Mouse (Mus musculus): ENCODE data around the gene Klhl25.
"Not testable (repeated sequence)": the region's sequence is repeated elsewhere in the genome, so short reads cannot be mapped to it uniquely, and the experiment has no call there.

The Klhl25 gene

GRCm38 (mm10) chr7:75845936-75846335 is 2.2 kb upstream of the Klhl25 start:
- no peak for DNase-seq (ENCODE audit: low spot score in 2 of 2)

GRCm38 (mm10) chr7:75846942-75847341 is 1.2 kb upstream of the Klhl25 start:
- DNase-seq (ENCODE audit: low spot score in 2 of 2), result no peak

- DNase-seq (ENCODE audit: low spot score in 2 of 2), result no peak
Observed at GRCm38 (mm10) chr7:75847489-75847888, 621 bp upstream of the Klhl25 start.

- DNase-seq (ENCODE audit: low spot score in 2 of 2), result no peak
Observed at GRCm38 (mm10) chr7:75848776-75849670, 913 bp downstream of the Klhl25 start.

GRCm38 (mm10) chr7:75850396-75850795 is 2.3 kb downstream of the Klhl25 start:
- DNase-seq (ENCODE audit: low spot score in 2 of 2), result not testable (repeated sequence)

GRCm38 (mm10) chr7:75851290-75851689 is 3.2 kb downstream of the Klhl25 start:
- no peak for DNase-seq (ENCODE audit: low spot score in 2 of 2)

- DNase-seq (ENCODE audit: low spot score in 2 of 2), result peak; percentile 64 to 79
Observed at GRCm38 (mm10) chr7:75852363-75852762, 4.3 kb downstream of the Klhl25 start.

- no peak for DNase-seq (ENCODE audit: low spot score in 2 of 2)
Observed at GRCm38 (mm10) chr7:75853171-75853830, 5.2 kb downstream of the Klhl25 start.

- DNase-seq (ENCODE audit: low spot score in 2 of 2), result no peak
Observed at GRCm38 (mm10) chr7:75854231-75854925, 6.3 kb downstream of the Klhl25 start.

GRCm38 (mm10) chr7:75855028-75855427 is 6.9 kb downstream of the Klhl25 start:
- no peak for DNase-seq (ENCODE audit: low spot score in 2 of 2)

GRCm38 (mm10) chr7:75856259-75856658 is 8.1 kb downstream of the Klhl25 start:
- no peak for DNase-seq (ENCODE audit: low spot score in 2 of 2)

GRCm38 (mm10) chr7:75859771-75860196 is 11.7 kb downstream of the Klhl25 start:
- DNase-seq (ENCODE audit: low spot score in 2 of 2), result no peak

- DNase-seq (ENCODE audit: low spot score in 2 of 2), result not testable (repeated sequence)
Observed at GRCm38 (mm10) chr7:75861638-75862426, 13.7 kb downstream of the Klhl25 start.

GRCm38 (mm10) chr7:75862427-75862781 is 14.3 kb downstream of the Klhl25 start:
- DNase-seq (ENCODE audit: low spot score in 2 of 2), result not testable (repeated sequence)

- DNase-seq (ENCODE audit: low spot score in 2 of 2), result not testable (repeated sequence)
Observed at GRCm38 (mm10) chr7:75863248-75863911, 15.3 kb downstream of the Klhl25 start.

- DNase-seq (ENCODE audit: low spot score in 2 of 2), result no peak
Observed at GRCm38 (mm10) chr7:75865026-75865425, 16.9 kb downstream of the Klhl25 start.

- no peak for DNase-seq (ENCODE audit: low spot score in 2 of 2)
Observed at GRCm38 (mm10) chr7:75866557-75866956, 18.4 kb downstream of the Klhl25 start.

- no peak for DNase-seq (ENCODE audit: low spot score in 2 of 2)
Observed at GRCm38 (mm10) chr7:75868687-75869086, 20.6 kb downstream of the Klhl25 start.

GRCm38 (mm10) chr7:75870551-75870950 is 22.4 kb downstream of the Klhl25 start:
- DNase-seq (ENCODE audit: low spot score in 2 of 2), result no peak

GRCm38 (mm10) chr7:75872255-75872654 is 24.1 kb downstream of the Klhl25 start:
- DNase-seq (ENCODE audit: low spot score in 2 of 2), result no peak

GRCm38 (mm10) chr7:75872697-75873096 is 24.6 kb downstream of the Klhl25 start:
- DNase-seq (ENCODE audit: low spot score in 2 of 2), result no peak

Data from frontal cortex, postnatal 10 days (tissue).